Mouse (Mus musculus) forebrain, embryonic 14.5 days (tissue): ENCODE data around the gene Zeb2. TPM values are rescaled to one million over a fixed set of nuclear protein-coding genes. Genes with fewer than 3 reads are reported as not detected.

Experiments used
- ATAC-seq: fragments of 200-750 bp; cut with Nextera tagmentation; 2 replicates; pipeline ENCODE4 v1.8.0; 2017; ENCODE audit warnings: mild to moderate bottlenecking, moderate library complexity
- DNase-seq: peaks from one replicate; pipeline ENCODE4 v3.0.0-alpha.2; 2015; ENCODE audit warnings: low spot score
- H3K27ac ChIP-seq: fragments of 300-500 bp; sonication (generic); 2 replicates; pipeline ENCODE4 v1.5.1; 2014; ENCODE audit warnings: low read depth, mild to moderate bottlenecking, control low read depth, low read length, moderate library complexity
- H3K27me3 ChIP-seq: fragments of 300-500 bp; sonication (generic); replicated peaks from 2 replicates; pipeline ENCODE4 v1.6.1; 2014; ENCODE audit warnings: low read length, control low read depth, mixed read lengths; ENCODE audit not compliant: control insufficient read depth, insufficient read depth
- H3K36me3 ChIP-seq: fragments of 300-500 bp; sonication (generic); 2 replicates; pipeline ENCODE4 v1.6.1; 2014; ENCODE audit warnings: low read length, control low read depth; ENCODE audit not compliant: control insufficient read depth, insufficient read depth
- H3K4me1 ChIP-seq: fragments of 300-500 bp; sonication (generic); 2 replicates; pipeline ENCODE4 v1.6.1; 2014; ENCODE audit warnings: antibody characterized with exemption, low read length, control low read depth; ENCODE audit not compliant: control insufficient read depth, insufficient read depth
- H3K4me2 ChIP-seq: fragments of 300-500 bp; sonication (generic); 2 replicates; pipeline ENCODE4 v1.6.1; 2014; ENCODE audit warnings: mild to moderate bottlenecking, control low read depth, low read length
- H3K4me3 ChIP-seq: fragments of 300-500 bp; sonication (generic); 2 replicates; pipeline ENCODE4 v1.5.1; 2014; ENCODE audit warnings: low read depth, low read length, control low read depth
- H3K9ac ChIP-seq: fragments of 300-500 bp; sonication (generic); 2 replicates; pipeline ENCODE4 v1.6.1; 2014; ENCODE audit warnings: mild to moderate bottlenecking, low read length, control low read depth, moderate library complexity
- H3K9me3 ChIP-seq: fragments of 300-500 bp; sonication (generic); replicated peaks from 2 replicates; pipeline ENCODE4 v1.6.1; 2016; ENCODE audit warnings: low read length, control low read depth, mixed read lengths; ENCODE audit not compliant: control insufficient read depth
- WGBS: fragments of 180-500 bp; shearing (Covaris S2); extraction: QIAGEN DNeasy Blood & Tissue Kit; methylation state at CpG from one replicate; pipeline ENCODE4 v1.1.7; 2014; 5-methylcytosine and 5-hydroxymethylcytosine counted together
- polyA plus RNA-seq: library from polyadenylated mRNA; unstranded; fragments of >200 nt; fragmentation: Nextera tagmentation; extraction: Ambion mirVana; gene quantifications from 2 replicates; pipeline ENCODE4 v1.2.1, GENCODE M21; 2014

The Zeb2 gene
- polyA plus RNA-seq, 1 experiment from 2014 or later = 70.6 TPM

- DNase-seq (no peak), ATAC-seq (peak; percentile 22; the same call in 1 of the 2 replicates)
- 14% methylated on average over 10 of the region's 10 CpGs for WGBS
- Histone ChIP-seq H3K9ac (peak overlapping the region; percentile 100), H3K27ac (peak overlapping the region; percentile 45), H3K4me3 (peak overlapping the region; percentile 15; the same call in 1 of the 2 replicates), H3K4me1 (peaks cover 79% of the 10 kb centered on the region), H3K9me3 (no peaks in the 10 kb centered on the region), H3K27me3 (no peaks in the 10 kb centered on the region), H3K36me3 (peaks cover 14% of the 10 kb centered on the region; the same call in 1 of the 2 replicates), H3K4me2 (peak overlapping the region; percentile 87)
Measured at GRCm38 (mm10) chr2:45103021-45103983, 13.9 kb downstream of the Zeb2 start.

- ATAC-seq (no peak), DNase-seq (no peak)
- Histone ChIP-seq H3K36me3 (peaks cover 14% of the 10 kb centered on the region; the same call in 1 of the 2 replicates), H3K9me3 (no peaks in the 10 kb centered on the region), H3K4me2 (no peak overlapping the region; the same call in 1 of the 2 replicates), H3K4me3 (no peak overlapping the region), H3K9ac (no peak overlapping the region), H3K4me1 (peaks cover 85% of the 10 kb centered on the region), H3K27ac (no peak overlapping the region), H3K27me3 (no peaks in the 10 kb centered on the region)
- 44% methylated on average over 8 of the region's 8 CpGs for WGBS
Measured at GRCm38 (mm10) chr2:45102191-45102638, 15.0 kb downstream of the Zeb2 start.

- H3K27ac ChIP-seq = no peak overlapping the region
- H3K4me1 ChIP-seq = peaks cover 89% of the 10 kb centered on the region
- no peak for ATAC-seq
Measured at GRCm38 (mm10) chr2:45101586-45101985, 15.6 kb downstream of the Zeb2 start.

DNA sequence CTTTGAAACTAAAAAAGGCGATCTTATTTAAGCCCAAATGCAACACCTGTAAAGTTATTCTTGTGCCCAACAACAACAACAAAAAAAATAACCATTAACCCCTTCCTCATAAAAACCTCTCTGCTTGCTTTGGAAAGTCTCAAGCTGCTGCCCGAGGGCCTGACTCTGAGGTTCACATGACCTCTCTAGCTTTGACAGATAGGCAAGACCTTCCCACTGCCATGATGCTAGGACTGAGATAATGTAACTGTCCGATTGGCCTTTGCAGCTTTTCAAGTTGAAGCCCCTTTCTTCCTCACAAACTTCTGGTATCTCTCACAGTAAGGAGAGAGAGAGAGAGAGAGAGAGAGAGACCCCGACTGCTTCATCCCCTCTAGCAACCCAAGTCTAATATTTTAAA, 16.2 kb downstream of the Zeb2 start:
- Histone ChIP-seq H3K4me1 (peaks cover 87% of the 10 kb centered on the region), H3K9ac (peak overlapping the region; percentile 1; the same call in 1 of the 2 replicates), H3K27me3 (no peaks in the 10 kb centered on the region), H3K4me3 (no peak overlapping the region), H3K9me3 (no peaks in the 10 kb centered on the region), H3K4me2 (peak overlapping the region; percentile 12; the same call in 1 of the 2 replicates), H3K27ac (no peak overlapping the region), H3K36me3 (peaks cover 14% of the 10 kb centered on the region; the same call in 1 of the 2 replicates)
- DNase-seq (no peak), ATAC-seq (no peak)
- WGBS = 55% methylated on average over 4 of the region's 4 CpGs

More at GRCm38 (mm10) chr2:45101586-45101985, 15.6 kb downstream of the Zeb2 start:
- Histone ChIP-seq H3K36me3 (peaks cover 14% of the 10 kb centered on the region; the same call in 1 of the 2 replicates), H3K4me2 (peak overlapping the region; percentile 12; the same call in 1 of the 2 replicates), H3K9me3 (no peaks in the 10 kb centered on the region), H3K9ac (no peak overlapping the region; the same call in 1 of the 2 replicates), H3K4me3 (no peak overlapping the region), H3K27me3 (no peaks in the 10 kb centered on the region)
- 44% methylated on average over 2 of the region's 2 CpGs for WGBS
- DNase-seq = no peak

DNA sequence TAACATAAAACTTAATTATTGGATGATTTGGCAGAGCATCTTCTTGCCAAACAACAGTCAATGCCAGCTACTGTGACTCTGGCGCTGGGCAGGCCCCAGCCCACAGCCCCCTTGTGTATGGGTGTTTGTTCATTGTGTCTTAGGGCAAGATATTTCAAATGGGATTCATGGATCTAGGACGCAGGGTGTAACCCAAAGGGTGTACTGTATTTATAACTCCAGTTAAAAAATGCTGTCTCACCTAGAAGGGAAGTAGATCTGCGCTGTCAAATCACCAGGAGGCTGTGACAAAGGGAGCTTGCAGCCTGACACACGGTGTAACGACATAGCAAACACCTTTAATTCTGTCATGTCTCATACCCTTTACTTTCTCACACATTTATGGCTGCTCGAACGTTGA, 16.6 kb downstream of the Zeb2 start:
- ATAC-seq (no peak), DNase-seq (no peak)
- H3K27ac ChIP-seq = peak overlapping the region; percentile 30; the same call in 1 of the 2 replicates
- H3K27me3 ChIP-seq = no peaks in the 10 kb centered on the region
- peaks cover 87% of the 10 kb centered on the region for H3K4me1 ChIP-seq
- 41% methylated on average over 7 of the region's 7 CpGs for WGBS
- H3K4me2 ChIP-seq = peak overlapping the region; percentile 12
- H3K36me3 ChIP-seq = peaks cover 11% of the 10 kb centered on the region; the same call in 1 of the 2 replicates
- H3K9me3 ChIP-seq = no peaks in the 10 kb centered on the region
- no peak overlapping the region for H3K4me3 ChIP-seq
- peak overlapping the region; percentile 1; the same call in 1 of the 2 replicates for H3K9ac ChIP-seq

GRCm38 (mm10) chr2:45100017-45100416, 17.2 kb downstream of the Zeb2 start:
- WGBS = 81% methylated on average over 4 of the region's 4 CpGs
- Histone ChIP-seq H3K36me3 (peaks cover 6% of the 10 kb centered on the region; the same call in 1 of the 2 replicates), H3K9ac (no peak overlapping the region), H3K27ac (no peak overlapping the region), H3K27me3 (no peaks in the 10 kb centered on the region), H3K4me2 (peak overlapping the region; percentile 12; the same call in 1 of the 2 replicates), H3K4me1 (peaks cover 82% of the 10 kb centered on the region), H3K4me3 (no peak overlapping the region), H3K9me3 (no peaks in the 10 kb centered on the region)
- no peak for DNase-seq
- no peak for ATAC-seq

- Histone ChIP-seq H3K4me2 (no peak overlapping the region), H3K4me1 (peaks cover 72% of the 10 kb centered on the region), H3K27ac (no peak overlapping the region), H3K9ac (no peak overlapping the region), H3K27me3 (no peaks in the 10 kb centered on the region), H3K4me3 (no peak overlapping the region), H3K9me3 (no peaks in the 10 kb centered on the region), H3K36me3 (peaks cover 6% of the 10 kb centered on the region; the same call in 1 of the 2 replicates)
- DNase-seq (no peak), ATAC-seq (no peak)
- WGBS = 55% methylated on average over 4 of the region's 4 CpGs
Measured at GRCm38 (mm10) chr2:45099081-45099480, 18.1 kb downstream of the Zeb2 start.

GRCm38 (mm10) chr2:45097969-45098368, 19.2 kb downstream of the Zeb2 start:
- H3K4me1 ChIP-seq = peaks cover 70% of the 10 kb centered on the region
- no peak overlapping the region for H3K4me3 ChIP-seq
- H3K9ac ChIP-seq = no peak overlapping the region; the same call in 1 of the 2 replicates
- DNase-seq (no peak), ATAC-seq (no peak)
- H3K9me3 ChIP-seq = no peaks in the 10 kb centered on the region
- WGBS = 4% methylated on average over 5 of the region's 5 CpGs
- H3K27ac ChIP-seq = no peak overlapping the region; the same call in 1 of the 2 replicates
- no peaks in the 10 kb centered on the region for H3K27me3 ChIP-seq
- H3K4me2 ChIP-seq = no peak overlapping the region
- peaks cover 6% of the 10 kb centered on the region; the same call in 1 of the 2 replicates for H3K36me3 ChIP-seq
